Mouse (Mus musculus) thymus, adult 2 months (tissue): ENCODE measurements around the gene Olfr65. TPM values are rescaled to one million over a fixed set of nuclear protein-coding genes. Genes with fewer than 3 reads are reported as not detected.

Experiments
- DNase-seq: peaks from one replicate; pipeline ENCODE4 v3.0.0; 2021
- H3K27ac ChIP-seq: fragments of 200-500 bp; 2 replicates; pipeline ENCODE4 v1.5.1; 2012; ENCODE audit warnings: low read length, control low read depth; ENCODE audit not compliant: control insufficient read depth, insufficient read depth
- H3K27me3 ChIP-seq: fragments of 200-500 bp; 2 replicates; pipeline ENCODE4 v1.6.1; 2012; ENCODE audit warnings: mild to moderate bottlenecking, low read length, moderate library complexity, mixed read lengths; ENCODE audit not compliant: control insufficient read depth, insufficient read depth
- H3K36me3 ChIP-seq: fragments of 200-500 bp; 2 replicates; pipeline ENCODE4 v1.6.1; 2012; ENCODE audit warnings: mild to moderate bottlenecking, low read length, moderate library complexity; ENCODE audit not compliant: control insufficient read depth, insufficient read depth
- H3K4me1 ChIP-seq: fragments of 200-500 bp; replicated peaks from 2 replicates; pipeline ENCODE4 v1.6.1; 2012; ENCODE audit warnings: low read length; ENCODE audit not compliant: control insufficient read depth, insufficient read depth
- H3K4me3 ChIP-seq: fragments of 200-500 bp; 2 replicates; pipeline ENCODE4 v1.5.1; 2012; ENCODE audit warnings: mild to moderate bottlenecking, low read length, control low read depth, moderate library complexity; ENCODE audit not compliant: control insufficient read depth, insufficient read depth
- CTCF ChIP-seq: fragments of 200-500 bp; IDR thresholded peaks from 2 replicates; pipeline ENCODE4 v1.5.1; 2012; ENCODE audit warnings: mild to moderate bottlenecking, control low read depth, low read length, moderate library complexity, borderline replicate concordance; ENCODE audit not compliant: control insufficient read depth, poor library complexity, insufficient read depth; ENCODE audit errors: extremely low read depth
- POLR2A ChIP-seq: fragments of 200-500 bp; IDR thresholded peaks from 2 replicates; pipeline ENCODE4 v1.6.1; 2012; ENCODE audit warnings: mild to moderate bottlenecking, low read length, control low read depth, moderate library complexity; ENCODE audit not compliant: control insufficient read depth, poor library complexity, insufficient read depth; ENCODE audit errors: extremely low read depth
- WGBS: fragments of 180-500 bp; shearing (Covaris S2); methylation state at CpG from one replicate; pipeline ENCODE4 v1.1.7; 2018; 5-methylcytosine and 5-hydroxymethylcytosine counted together
- polyA plus RNA-seq: library from polyadenylated mRNA; depleted of rRNA; stranded (reverse); fragments of >200 nt; gene quantifications from 2 replicates; pipeline ENCODE4 v1.2.3, GENCODE M21; 2012; rRNA removed

Gene Olfr65
- polyA plus RNA-seq, 1 experiment: not detected

- no peaks in the 10 kb centered on the region for H3K36me3 ChIP-seq
- no peak overlapping the region for H3K27ac ChIP-seq
- no peak overlapping the region for H3K4me3 ChIP-seq
- no peak for DNase-seq
- H3K4me1 ChIP-seq: no peaks in the 10 kb centered on the region
- H3K27me3 ChIP-seq: no peaks in the 10 kb centered on the region
- no peak for TF ChIP-seq POLR2A
- no peak for TF ChIP-seq CTCF
Observed at GRCm38 (mm10) chr7:103915338-103915737, 12.1 kb downstream of the Olfr65 start.

- Histone ChIP-seq H3K27me3 (no peaks in the 10 kb centered on the region), H3K4me1 (no peaks in the 10 kb centered on the region), H3K36me3 (no peaks in the 10 kb centered on the region), H3K4me3 (no peak within 1 kb of the TSS), H3K27ac (no peak within 1 kb of the TSS)
- no peak for DNase-seq
- TF ChIP-seq POLR2A (no peak), CTCF (no peak)
Observed at GRCm38 (mm10) chr7:103928525-103928924, 25.2 kb downstream of the Olfr65 start, which contains the start of gene Olfr631. Gene Olfr631, plus strand, starts transcription at chr7:103928825.

GRCm38 (mm10) chr7:103934264-103934663 is 31.0 kb downstream of the Olfr65 start, which contains the start of gene Olfr632:
Gene Olfr632, plus strand, starts transcription at chr7:103934347.
- DNase-seq: no peak
- Histone ChIP-seq H3K27ac (no peak within 1 kb of the TSS), H3K4me1 (no peaks in the 10 kb centered on the region), H3K36me3 (no peaks in the 10 kb centered on the region), H3K4me3 (no peak within 1 kb of the TSS), H3K27me3 (no peaks in the 10 kb centered on the region)
- 91% methylated on average over 2 of the region's 2 CpGs for WGBS
- TF ChIP-seq CTCF (no peak), POLR2A (no peak)

GRCm38 (mm10) chr7:103942730-103943129 is 39.4 kb downstream of the Olfr65 start:
- Histone ChIP-seq H3K27ac (no peak overlapping the region), H3K36me3 (no peaks in the 10 kb centered on the region), H3K27me3 (no peaks in the 10 kb centered on the region), H3K4me3 (no peak overlapping the region), H3K4me1 (no peaks in the 10 kb centered on the region)
- TF ChIP-seq CTCF (no peak), POLR2A (no peak)
- 35% methylated on average over 2 of the region's 2 CpGs for WGBS
- DNase-seq: peak; percentile 27

GRCm38 (mm10) chr7:103944137-103944536 is 40.9 kb downstream of the Olfr65 start, which contains the start of gene Olfr633:
Gene Olfr633, plus strand, starts transcription at chr7:103944437.
- no peaks in the 10 kb centered on the region for H3K4me1 ChIP-seq
- no peaks in the 10 kb centered on the region for H3K36me3 ChIP-seq
- TF ChIP-seq POLR2A (no peak), CTCF (no peak)
- no peak for DNase-seq
- no peak within 1 kb of the TSS for H3K27ac ChIP-seq
- no peaks in the 10 kb centered on the region for H3K27me3 ChIP-seq
- H3K4me3 ChIP-seq: no peak within 1 kb of the TSS

Other genes starting within 250 kb of the Olfr65 start
- not detected in 2 replicates for gene Olfr623, start 239.8 kb upstream of the Olfr65 start, polyA plus RNA-seq
- 0.03 TPM in 1 of 2 replicates, not detected in the other for gene Olfr624, start 232.3 kb upstream of the Olfr65 start, polyA plus RNA-seq
- not detected in 2 replicates for gene Olfr625-ps1, start 220.8 kb upstream of the Olfr65 start, polyA plus RNA-seq
- not detected in 2 replicates for gene Olfr243, start 188.8 kb upstream of the Olfr65 start, polyA plus RNA-seq
- not detected in 2 replicates for gene Olfr628, start 173.1 kb upstream of the Olfr65 start, polyA plus RNA-seq
- gene Olfr629, start 158.5 kb upstream of the Olfr65 start, polyA plus RNA-seq: not detected in 2 replicates
- gene Olfr630, start 146.2 kb upstream of the Olfr65 start, polyA plus RNA-seq: not detected in 2 replicates
- not detected in 2 replicates for gene Olfr69, start 131.9 kb upstream of the Olfr65 start, polyA plus RNA-seq
- not detected in 2 replicates for gene Olfr68, start 123.8 kb upstream of the Olfr65 start, polyA plus RNA-seq
- not detected in 2 replicates for gene Olfr67, start 111.7 kb upstream of the Olfr65 start, polyA plus RNA-seq
- gene Hbb-bt, start 89.5 kb upstream of the Olfr65 start, polyA plus RNA-seq: 168 and 261 TPM in 2 replicates
- 1,784 and 2,649 TPM in 2 replicates for gene Hbb-bs, start 75.4 kb upstream of the Olfr65 start, polyA plus RNA-seq
- gene Hbb-bh2, start 63.0 kb upstream of the Olfr65 start, polyA plus RNA-seq: not detected in 2 replicates
- gene Hbb-bh1, start 60.3 kb upstream of the Olfr65 start, polyA plus RNA-seq: 0.66 and 0.77 TPM in 2 replicates
- gene Hbb-y, start 50.3 kb upstream of the Olfr65 start, polyA plus RNA-seq: 1.1 and 1.4 TPM in 2 replicates
- not detected in 2 replicates for gene Olfr66, start 17.2 kb upstream of the Olfr65 start, polyA plus RNA-seq
- not detected in 2 replicates for gene Olfr64, start 9.0 kb upstream of the Olfr65 start, polyA plus RNA-seq
- gene Olfr631, start 25.3 kb downstream of the Olfr65 start, polyA plus RNA-seq: not detected in 2 replicates
- 0.07 TPM in 1 of 2 replicates, not detected in the other for gene Olfr632, start 30.9 kb downstream of the Olfr65 start, polyA plus RNA-seq
- gene Olfr633, start 41.0 kb downstream of the Olfr65 start, polyA plus RNA-seq: not detected in 2 replicates
- gene Olfr635, start 67.7 kb downstream of the Olfr65 start, polyA plus RNA-seq: not detected in 2 replicates
- gene Olfr638, start 95.3 kb downstream of the Olfr65 start, polyA plus RNA-seq: not detected in 2 replicates
- not detected in 2 replicates for gene Olfr639, start 113.8 kb downstream of the Olfr65 start, polyA plus RNA-seq
- gene Olfr640, start 122.1 kb downstream of the Olfr65 start, polyA plus RNA-seq: not detected in 2 replicates
- not detected in 2 replicates for gene Olfr641, start 132.0 kb downstream of the Olfr65 start, polyA plus RNA-seq
- not detected in 2 replicates for gene Olfr642, start 149.2 kb downstream of the Olfr65 start, polyA plus RNA-seq
- not detected in 2 replicates for gene 4930516K23Rik, start 158.0 kb downstream of the Olfr65 start, polyA plus RNA-seq
- not detected in 2 replicates for gene Olfr644, start 168.4 kb downstream of the Olfr65 start, polyA plus RNA-seq
- not detected in 2 replicates for gene Olfr645, start 182.0 kb downstream of the Olfr65 start, polyA plus RNA-seq
- 0.04 TPM in 1 of 2 replicates, not detected in the other for gene Olfr646, start 201.4 kb downstream of the Olfr65 start, polyA plus RNA-seq
- not detected in 2 replicates for gene Ubqln5, start 226.3 kb downstream of the Olfr65 start, polyA plus RNA-seq
- gene Olfr643, start 233.9 kb downstream of the Olfr65 start, polyA plus RNA-seq: not detected in 2 replicates
- gene Ubqln3, start 239.8 kb downstream of the Olfr65 start, polyA plus RNA-seq: 0.11 TPM in 1 of 2 replicates, not detected in the other
- 0.09 TPM in 1 of 2 replicates, not detected in the other for gene Ubqlnl, start 247.1 kb downstream of the Olfr65 start, polyA plus RNA-seq